Mouse (Mus musculus): ENCODE data around the gene Il24.

DNA sequence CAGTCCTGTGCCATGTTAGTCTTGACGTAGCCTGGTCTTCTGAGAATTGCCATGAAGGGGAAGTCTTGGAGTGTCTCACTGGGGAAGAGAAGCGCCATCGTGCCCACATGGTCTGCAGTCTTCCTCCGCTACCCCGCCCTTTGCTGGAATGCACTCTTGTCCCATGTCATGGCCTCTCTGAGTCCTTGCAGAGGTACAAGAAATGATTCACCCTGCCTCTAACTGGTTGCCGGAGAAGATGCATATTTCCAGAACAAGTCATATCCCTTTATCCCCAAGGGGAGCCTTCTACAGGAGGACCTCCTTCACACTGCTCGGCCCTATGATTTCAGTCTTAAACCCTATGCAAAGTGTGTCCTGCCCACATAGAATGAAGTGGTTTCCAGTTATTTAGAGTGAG is 7.3 kb downstream of the Il24 start:
- TF ChIP-seq POLR2A (IDR thresholded peaks at IDR 0.05; ENCODE audit: borderline replicate concordance, extremely low read depth, insufficient read depth, insufficient read length, poor library complexity, severe bottlenecking), result no peak
- no peak for TF ChIP-seq CTCF (IDR thresholded peaks at IDR 0.05; ENCODE audit: borderline replicate concordance, extremely low read depth, insufficient read depth, insufficient read length)
